Mouse (Mus musculus) c-Kit-positive CD71-negative TER-119-negative erythroid progenitor cells, embryonic 14.5 days (primary cell): ENCODE results near the gene Slc22a13.
"Not testable (repeated sequence)": the region's sequence is repeated elsewhere in the genome, so short reads cannot be mapped to it uniquely, and the experiment has no call there.

ENCODE experiments used
- DNase-seq: peaks from one replicate; pipeline ENCODE4 v3.0.0-alpha.2; 2013; ENCODE audit warnings: low read depth

Gene Slc22a13

DNA sequence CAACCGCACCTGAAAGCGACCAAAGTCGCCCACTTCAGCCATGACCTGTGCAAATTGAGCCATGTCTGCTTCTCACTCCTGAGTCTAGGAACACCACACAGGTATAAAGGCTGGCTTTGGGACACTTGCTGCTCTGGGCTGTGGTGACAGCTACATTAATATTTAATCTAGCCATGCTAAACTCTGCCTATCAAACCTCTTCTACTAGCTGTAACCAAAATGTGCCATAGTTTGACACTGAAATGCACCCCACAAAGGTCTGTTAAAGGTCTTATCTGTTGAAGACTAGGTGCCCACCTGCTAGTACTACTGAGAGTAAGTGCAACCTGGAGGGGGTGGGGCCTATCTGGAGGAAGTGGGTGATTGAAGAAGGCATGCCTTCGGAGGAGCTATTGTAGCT is at the start of gene Slc22a13:
Gene Slc22a13, minus strand, starts transcription at position 101 of the 400 bp plus-strand sequence.
- DNase-seq = no peak

DNA sequence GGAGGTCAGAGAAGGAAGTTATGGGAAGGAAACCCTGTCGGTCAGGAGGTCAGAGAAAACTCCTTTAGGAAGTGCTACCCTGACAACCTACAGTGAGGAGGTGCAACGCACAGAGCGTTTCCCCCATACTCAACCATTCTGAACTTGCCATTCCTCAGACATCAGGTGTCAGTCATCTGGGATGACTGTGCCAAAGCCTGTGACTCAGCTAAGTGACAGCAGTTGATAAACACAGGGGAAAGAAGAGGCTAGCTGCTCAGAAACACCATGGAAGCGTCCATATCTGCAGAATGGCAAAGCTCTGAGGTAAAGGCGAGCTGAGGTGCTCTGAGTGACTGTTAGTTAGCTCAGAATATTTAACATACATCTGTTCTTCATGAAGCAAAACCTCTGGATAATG is 49.2 kb upstream of the Slc22a13 start:
- DNase-seq = no peak

DNA sequence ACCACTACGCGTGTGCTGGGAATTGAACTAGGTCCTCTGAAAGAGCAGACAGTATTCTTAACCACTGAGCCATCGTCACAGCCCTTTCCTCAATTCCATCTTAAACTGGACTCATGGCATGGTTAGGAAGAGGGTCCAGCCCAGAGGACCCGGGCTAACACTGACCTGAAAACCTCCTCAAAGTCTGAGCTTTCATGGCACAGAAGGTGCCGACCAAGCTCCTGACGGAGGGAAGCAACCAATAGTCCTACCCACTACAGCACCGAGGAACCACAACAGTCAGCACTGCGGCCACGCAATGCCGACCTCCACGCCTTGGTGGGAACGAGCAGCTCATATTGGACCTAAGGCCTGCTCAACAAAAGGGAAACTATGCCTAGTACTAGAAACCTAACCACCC is 47.3 kb upstream of the Slc22a13 start:
- DNase-seq = no peak

DNA sequence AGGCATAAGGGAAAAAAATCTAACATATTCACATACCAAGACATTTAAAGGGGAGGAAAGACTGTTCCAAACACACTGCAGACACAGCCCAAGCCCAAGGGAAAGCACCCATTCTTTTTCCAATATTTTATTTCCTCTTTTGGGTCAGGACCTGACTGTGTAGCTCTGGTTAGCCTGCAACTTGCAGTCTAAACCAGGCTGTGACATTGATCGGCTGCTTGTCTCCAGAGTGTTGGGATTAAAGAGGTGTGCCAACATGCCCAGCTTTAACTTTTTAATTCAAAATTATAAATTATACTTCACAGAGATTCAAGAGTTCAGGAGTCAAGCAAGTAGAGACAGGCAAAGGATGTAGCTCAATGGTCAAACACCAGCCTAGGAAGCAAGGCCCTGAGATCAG is 46.2 kb upstream of the Slc22a13 start:
- no peak for DNase-seq

DNA sequence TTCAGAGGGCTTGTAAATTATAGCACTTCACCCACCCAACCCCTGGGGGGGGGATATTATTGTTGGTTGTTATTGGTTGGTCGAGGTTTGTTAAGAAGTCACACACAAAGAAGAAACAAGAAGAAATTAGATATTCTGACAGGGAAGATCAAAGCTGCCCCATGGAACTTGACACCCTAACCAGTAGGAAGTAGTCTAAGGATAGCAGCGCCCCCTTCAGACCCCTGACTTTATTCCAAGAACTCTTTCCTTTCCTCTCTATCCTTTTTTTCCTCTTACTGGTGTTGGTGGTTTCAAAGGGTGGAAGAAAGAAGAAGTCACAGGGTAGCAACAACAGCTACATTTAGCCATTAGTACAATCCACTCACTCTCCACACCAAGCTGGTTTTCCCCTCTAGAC is 45.3 kb upstream of the Slc22a13 start:
- DNase-seq = no peak

DNA sequence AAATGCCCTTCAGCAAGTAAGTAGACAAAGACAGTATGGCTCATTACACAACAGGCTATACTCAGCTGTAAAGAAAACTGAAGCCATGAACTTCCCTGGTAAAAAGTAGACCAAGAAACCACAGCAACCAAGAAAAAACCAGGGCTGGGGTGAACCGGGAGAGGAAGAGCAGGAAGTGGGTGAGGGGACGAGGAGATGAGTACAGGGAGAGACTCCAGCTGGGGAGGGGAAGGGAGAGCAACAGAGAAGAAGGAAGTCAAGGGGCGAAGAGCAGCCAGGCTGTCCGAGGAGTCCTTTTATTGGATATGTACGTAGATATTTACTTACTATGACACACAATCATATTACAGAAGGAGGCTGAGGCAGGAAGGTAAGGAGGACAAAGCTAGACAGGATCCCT is 39.1 kb upstream of the Slc22a13 start:
- DNase-seq = peak; percentile 24

DNA sequence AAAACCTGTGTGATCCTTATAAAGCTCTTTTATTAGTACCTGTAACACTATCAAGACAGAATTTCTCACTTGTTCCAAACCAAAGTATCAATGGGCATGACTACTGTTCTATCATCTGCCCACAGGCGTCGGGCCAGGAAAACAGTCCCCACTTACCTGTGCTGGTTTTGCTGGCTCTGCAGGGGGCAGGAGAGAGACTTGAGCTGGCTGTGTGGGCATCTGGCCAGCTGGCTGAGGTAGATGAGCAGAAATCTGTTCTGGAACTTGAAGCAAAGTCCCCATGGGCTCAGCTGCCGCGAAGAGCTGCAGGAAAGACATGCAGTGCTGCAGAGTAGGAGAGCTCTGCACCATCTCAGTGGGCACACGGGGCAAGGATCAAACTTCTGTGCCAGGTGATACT is 37.9 kb upstream of the Slc22a13 start:
- DNase-seq = no peak

DNA sequence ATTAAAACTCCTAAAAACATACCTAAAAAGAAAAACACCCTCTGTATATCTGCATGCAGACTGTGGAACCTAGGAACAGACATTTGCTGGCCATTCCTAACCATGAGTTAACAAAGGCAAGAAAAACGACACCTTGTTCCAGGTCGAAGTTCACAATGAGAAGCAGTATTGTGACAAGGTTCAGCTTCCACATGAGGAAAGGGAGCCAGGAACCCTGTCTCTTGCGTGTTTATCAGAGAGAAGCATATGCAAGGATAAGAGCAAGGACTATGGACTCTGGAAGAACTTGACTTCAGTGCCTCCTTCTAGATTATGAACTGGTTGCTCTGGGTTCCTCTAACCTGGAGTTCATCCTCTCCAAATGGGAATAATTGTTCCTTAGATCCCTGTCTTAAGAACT is 35.1 kb upstream of the Slc22a13 start:
- no peak for DNase-seq

DNA sequence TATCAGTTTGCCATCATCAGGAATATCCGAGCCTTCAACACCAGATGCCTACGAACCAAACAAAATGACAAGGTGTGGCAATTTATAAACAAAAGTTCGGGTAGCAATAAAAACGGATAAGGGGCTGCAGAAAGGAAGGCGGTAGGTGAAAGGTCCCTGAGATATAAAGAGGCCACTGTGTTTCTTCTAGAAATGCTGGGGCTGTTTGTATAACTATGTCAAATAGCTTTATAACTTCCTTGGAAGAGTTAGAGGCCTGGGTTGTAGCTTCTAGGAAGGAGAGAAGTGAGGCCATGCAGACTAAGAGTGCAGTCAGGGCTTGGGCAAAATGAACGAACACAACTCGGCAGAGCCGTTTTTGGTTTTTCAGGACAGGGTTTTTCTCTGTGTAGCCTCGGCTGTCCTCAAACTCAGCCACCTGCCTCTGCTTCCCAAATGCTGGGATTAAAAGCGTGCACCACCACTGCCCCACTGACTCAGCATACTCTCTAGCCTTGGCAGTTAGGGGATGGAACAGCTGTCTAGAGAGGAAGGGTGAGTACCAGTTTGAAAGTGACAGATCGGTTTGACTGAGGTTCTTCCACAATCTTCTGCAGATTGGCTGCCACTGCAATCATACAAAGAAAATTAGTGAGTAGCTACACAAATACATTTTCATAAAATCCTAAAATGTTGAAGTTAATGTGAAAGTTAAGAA is 32.4 kb upstream of the Slc22a13 start:
- DNase-seq = no peak

DNA sequence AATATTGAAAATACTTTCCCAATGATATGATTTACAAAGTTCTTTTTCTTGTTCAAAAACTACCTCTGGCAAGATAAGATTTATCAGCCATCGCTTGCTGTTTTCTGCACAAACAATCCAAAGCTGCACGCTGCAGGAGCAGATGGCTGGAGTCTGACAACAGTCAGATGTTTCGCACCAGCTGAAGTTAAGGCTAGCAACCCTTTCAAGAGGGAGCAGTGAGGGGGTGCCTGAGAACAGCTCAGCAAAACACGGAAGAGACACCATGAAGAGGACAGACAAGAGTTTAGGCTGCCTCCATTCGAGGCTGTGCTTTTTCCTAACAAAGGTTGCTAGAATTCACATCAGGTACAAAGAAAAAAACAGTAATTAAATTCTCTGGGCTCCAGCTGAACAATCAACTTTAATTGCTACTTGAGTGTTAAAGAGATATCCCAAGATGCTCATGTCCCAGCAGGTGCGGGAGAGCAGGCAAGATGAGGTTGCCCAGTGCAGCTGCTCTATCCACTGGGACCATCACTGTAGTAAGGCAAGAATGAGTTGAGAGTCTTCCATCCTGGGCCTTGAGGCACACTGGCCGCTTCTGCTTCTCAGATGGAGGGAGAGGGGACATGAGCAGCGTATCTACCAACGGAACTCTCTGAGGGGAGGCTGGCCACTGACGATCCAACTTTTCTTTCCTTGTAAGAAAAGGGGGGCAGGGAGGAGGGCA is 31.5 kb upstream of the Slc22a13 start:
- DNase-seq = no peak

DNA sequence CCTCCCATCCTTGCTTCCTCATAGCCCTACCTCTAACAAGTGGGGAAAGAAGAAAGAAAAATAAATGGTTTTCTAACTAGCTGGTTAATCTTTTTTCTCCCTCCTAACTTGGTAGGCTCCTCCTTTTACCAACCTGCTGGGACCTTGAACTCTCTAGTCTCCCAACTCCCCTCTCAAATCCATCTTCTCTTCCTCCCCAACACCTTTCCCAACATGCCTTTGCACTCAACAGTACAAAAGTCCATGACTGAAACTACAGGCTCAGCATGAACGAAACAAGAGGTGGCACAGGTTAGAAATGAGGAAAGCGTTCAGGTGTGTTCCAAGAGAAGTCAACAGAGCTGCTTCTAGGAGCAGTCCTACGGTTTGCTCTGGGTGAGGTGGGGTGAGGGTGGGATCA is 30.4 kb upstream of the Slc22a13 start:
- DNase-seq = no peak

DNA sequence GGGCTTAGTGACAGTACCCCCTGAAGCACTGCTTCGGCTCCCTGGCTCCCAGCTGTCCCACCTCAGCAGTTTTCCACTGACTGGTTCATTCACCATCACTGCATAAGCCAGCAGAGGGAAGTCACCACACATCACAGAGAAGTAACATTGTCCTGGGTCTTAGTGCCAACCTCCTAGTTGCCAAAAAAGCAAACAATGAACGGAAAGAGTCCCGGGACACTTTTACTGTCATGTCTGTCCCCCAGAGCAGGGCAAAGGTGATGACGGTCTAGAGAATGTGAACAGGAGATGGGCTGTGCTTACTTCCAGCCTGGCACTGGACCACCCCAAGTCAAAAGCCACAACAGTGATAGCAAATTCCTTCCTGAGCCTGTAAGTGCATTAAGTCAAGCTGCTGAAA is 29.9 kb upstream of the Slc22a13 start:
- DNase-seq = no peak

DNA sequence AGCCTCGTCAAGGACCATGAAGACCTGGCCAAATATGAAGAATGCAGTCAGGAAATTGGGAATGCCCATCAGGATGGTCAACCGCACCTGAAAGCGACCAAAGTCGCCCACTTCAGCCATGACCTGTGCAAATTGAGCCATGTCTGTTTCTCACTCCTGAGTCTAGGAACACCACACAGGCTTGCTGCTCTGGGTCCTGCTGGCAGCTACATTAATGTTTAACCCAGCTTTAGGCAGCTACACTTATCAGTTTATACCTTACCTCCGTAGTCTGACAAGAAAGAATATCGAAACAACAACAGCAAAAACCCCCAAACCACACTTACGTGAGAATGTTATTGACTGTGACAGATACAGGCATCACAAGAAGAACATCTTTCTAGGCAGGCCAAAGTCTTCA is 22.7 kb upstream of the Slc22a13 start:
- no peak for DNase-seq

DNA sequence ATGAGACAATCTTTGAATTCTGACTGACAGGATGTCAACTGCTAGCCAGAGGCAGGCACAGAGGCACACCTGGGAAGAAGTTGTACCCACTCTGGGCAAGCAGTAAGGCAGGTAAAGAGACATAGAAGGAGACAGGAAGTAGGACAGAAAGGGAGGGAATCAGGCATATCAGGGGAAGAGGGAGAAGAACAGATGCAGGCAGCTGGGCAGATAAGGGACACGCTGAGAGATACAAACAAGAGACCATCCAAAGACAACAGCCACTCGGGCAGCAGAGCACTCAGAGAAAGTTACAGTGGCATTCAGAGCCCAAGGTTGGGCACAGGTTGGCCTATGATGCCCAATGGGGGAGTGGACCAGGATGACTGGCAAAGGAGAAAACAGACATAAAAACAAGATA is 21.9 kb upstream of the Slc22a13 start:
- DNase-seq = no peak

DNA sequence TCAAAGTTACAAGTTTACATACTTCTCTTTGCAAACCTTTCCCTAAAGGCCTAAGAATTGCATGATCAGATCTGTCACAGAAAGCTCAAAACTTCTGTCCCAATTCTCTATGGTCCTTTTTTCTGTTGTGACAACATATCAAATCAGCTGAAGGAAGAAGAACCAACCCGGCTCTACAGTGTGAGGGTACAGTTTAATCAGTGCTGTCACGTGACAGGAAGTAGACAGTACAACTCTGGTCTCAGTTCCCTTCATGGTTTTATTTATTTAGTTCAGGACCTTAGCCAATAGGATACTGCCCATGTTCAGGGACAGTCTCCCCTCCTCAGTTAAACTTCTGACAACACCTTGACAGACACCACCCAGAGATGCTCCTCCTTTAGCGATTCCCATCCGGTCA is 11.4 kb upstream of the Slc22a13 start:
- no peak for DNase-seq

DNA sequence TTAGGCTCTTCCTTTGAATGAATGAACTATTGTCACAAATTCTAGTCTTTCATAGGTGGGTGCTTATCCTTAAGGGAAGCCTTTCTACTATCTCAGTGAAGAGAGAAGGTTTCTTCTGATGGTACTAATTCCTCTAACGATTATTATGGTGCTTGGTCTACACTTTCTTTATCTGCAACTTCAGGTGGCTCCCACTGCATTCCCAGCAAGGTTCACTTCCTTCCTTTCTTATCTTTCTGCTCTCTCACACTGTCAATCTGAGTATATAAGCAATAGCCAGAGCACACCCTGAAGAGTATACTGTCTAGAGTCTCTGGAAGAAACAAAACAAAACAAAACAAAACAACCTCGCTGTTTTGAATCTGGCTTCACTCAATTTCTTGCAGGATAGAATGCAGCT is 10.8 kb upstream of the Slc22a13 start:
- no peak for DNase-seq

DNA sequence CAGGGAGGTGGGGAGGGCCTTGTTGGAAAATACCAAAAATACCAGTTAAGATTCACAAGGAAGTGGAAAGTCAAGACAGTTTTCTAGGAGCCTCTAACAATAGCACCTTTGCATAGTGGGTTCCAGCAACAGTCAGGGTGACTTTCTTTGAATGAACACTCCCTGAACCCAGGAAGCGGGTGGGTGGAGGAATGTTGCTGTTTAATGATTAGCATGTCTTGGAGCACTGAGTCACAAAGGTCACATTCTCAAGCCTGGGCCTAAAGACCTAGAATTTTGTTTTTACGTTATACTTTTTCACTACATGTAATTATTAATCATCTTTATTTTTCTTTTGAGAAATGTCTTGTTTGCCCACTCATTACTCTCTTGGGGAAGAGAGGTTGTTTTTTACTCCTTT is 6.4 kb upstream of the Slc22a13 start:
- not testable (repeated sequence) for DNase-seq

DNA sequence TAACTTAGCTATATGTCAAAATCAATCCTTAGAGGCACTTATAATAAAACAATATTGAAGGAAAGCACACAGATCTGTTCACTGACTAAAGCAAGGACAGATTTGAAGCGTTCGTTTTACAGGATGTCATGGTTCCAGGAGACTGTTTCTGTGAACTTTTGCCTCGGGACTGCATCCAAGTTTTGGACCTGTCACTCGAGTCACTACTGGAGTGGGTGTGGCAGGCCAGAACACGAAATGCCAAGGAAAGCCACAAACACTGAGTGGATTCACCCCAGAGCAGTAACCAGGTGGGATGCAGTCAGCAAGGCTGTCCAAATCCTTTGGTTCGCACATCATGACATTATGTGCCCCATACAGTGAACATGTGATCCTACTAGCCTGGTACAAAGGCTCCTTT is 5.7 kb upstream of the Slc22a13 start:
- DNase-seq = no peak

DNA sequence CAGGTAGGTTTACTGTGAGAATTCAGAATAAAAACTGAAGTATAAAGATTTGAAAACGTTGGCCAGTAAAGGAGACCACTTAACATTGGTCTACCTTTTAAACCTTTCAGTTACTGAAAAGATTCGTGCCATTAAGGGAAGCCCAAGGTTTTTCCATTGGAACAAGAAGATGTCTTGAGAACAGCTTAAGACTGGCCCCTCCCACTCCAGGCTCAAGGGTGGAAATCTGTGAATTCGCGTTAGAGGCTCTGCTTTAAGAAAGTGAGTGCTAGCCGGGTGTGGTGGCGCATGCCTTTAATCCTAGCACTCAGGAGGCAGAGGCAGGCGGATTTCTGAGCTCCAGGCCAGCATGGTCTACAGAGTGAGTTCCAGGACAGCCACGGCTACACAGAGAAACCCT is 4.1 kb upstream of the Slc22a13 start:
- no peak for DNase-seq

DNA sequence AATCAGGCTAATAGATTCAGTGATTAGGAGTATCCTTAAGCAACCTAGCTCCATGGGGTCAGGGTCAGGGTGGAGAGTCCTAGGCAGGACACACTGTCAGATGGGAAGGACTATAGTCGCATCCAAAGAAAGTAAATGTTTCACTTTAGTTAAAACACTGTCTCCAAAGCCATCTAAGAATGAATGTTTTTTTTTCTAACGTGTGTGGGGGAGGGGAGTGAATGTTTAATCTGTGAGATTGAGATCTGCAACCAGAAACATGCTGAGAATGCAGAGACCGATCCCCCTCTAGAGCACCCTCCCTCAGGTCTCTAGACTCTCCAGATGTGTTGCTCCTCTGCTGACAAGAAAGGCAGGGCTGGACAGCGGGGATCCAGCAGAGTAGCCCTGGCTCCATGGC is 1.8 kb downstream of the Slc22a13 start:
- no peak for DNase-seq

DNA sequence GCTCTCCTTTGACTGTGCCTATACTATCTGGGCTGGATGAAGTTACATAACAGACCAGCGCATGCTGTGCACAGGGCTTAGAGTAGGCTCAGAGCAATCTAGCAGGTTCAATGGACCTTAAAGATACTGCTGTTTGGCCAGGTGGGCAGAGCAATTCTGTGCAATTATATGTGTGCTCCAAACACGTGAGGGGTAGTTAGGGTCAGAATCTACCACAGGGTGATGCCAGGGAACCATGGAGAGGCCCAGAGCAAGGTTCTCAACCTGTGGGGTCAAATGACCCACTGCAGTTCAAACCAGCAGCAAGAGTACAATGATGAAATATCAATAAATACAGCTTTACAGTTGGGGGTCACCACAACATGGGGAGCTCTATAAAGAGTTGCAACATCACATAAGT is 2.2 kb downstream of the Slc22a13 start:
- DNase-seq = no peak

DNA sequence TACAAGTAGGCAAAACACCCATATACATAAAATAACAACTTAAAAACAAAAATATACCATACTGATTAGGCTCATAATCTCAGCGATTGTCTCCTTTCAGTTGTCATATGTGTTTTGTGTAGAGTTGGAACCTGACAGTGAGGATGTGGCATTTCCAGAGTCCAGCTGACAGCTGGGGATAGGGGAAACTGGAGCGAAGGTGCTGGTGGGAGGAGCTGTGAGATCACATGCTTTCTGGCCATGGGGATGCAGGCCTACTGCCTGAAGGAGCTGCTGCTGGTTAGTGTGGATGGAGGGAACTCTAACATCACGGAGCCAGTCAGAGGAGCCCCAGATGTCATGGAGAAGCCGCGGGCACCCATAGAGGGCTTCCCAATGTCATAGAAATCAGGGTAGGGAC is 3.1 kb downstream of the Slc22a13 start:
- no peak for DNase-seq

DNA sequence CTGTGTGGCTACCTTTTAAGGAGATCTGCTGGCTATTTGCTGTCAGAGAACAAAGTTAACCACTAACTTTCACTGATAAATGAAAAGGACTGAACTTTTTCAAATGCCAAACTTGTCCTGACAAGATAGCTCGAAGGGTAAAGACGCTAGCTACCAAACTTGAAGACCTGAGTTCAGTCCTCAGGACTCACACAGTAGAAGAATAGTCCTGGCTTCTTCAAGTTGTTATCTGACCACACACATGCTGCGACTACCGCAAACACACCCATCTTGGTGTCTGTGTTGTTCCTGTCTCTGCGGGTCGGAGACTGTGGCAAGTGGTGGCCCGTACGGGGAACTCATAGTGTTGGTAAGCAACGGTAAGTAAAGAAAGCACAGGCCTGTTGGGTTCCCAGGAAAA is 5.3 kb downstream of the Slc22a13 start:
- no peak for DNase-seq

DNA sequence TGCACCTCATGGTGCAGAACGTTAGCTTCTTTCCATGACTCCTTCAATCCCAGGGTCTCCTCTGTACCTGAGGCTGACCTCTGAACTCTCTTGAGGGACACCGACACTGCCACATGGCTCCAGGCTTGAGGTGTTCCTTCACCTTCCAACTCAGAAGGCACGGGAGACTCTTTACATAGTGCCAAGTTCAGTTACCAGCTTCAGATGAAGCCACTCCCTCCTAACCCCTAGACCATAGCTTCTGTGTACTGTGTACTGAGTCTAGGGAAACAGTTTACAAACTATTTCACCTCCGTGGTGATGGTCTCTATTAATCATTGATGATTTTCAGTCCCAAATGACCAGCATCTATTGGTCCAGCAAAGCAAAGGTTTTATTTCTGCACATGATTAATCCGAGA is 7.2 kb downstream of the Slc22a13 start:
- no peak for DNase-seq
